Mouse (Mus musculus): ENCODE results near the gene Prdx6. TPM values are rescaled to one million over a fixed set of nuclear protein-coding genes. Genes with fewer than 3 reads are reported as not detected.

Gene Prdx6
- 100 to 1,000 TPM; 240 to 766 (median 475) TPM for total RNA-seq (2022)

DNA sequence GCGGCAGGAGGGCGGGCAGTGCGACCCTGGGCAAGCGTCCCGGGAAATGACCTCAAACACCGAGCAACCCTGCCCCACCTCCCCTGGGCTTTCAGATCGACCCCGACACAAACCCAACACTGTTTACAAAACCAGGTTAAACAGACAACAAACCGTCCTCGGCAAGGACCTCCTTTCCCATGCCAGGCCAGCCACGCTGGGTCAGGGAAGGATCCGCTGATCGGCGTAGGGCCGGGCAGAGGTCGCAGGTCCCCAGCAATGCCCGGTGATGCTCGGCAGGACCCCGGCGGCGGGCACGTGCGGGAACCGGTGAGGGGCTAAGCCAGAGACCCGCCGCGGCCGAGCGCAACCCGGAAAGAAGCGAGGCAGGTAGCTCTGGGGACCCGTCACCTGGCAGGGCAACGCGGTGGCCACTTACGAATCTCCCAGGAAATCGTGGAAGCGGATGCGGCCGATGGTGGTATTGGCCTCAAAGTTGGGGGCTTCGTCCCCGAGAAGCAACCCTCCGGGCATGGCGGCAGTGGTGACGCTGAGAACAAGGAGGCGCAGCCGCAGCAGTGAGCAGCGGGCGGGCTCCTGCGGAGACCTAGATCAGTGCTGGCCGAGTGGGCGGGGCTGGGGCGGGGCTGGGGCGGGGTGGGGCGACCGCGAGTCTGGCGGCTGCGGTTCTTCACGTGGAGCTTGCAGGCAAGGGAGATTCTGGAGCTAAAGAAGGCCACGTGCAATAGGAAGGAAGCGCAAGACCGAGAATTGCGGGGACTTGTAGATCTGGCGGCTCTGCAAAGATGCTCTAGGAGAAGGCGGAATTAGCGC, at the start of gene Prdx6:
TSS of gene Prdx6 (minus strand) at position 616 of the 813 bp plus-strand sequence.
- peak; percentile 72 for DNase-seq

DNA sequence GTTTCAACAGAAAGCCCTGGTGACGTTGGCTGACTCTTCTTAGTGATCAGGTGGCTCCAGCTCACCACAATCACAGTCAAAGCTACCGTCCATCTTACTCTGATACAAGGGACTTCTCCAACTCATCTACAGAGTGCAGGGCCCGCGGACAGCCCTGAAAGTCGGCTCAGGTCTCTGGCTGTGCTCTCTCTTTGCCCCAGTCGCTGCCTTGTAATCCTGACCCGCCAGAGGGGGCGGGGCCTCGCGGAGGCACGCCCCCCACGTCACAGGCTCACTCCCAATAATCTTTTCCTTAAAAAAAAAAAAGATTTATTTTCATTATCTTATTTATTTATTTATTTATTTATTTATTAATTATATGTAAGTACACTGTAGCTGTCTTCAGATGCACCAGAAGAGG, 37.2 kb upstream of the Prdx6 start:
- no peak for DNase-seq

GRCm38 (mm10) chr1:161286726-161287310, 35.8 kb upstream of the Prdx6 start:
- peak; percentile 20 for DNase-seq

GRCm38 (mm10) chr1:161281054-161281688, 30.2 kb upstream of the Prdx6 start:
- DNase-seq = no peak

DNA sequence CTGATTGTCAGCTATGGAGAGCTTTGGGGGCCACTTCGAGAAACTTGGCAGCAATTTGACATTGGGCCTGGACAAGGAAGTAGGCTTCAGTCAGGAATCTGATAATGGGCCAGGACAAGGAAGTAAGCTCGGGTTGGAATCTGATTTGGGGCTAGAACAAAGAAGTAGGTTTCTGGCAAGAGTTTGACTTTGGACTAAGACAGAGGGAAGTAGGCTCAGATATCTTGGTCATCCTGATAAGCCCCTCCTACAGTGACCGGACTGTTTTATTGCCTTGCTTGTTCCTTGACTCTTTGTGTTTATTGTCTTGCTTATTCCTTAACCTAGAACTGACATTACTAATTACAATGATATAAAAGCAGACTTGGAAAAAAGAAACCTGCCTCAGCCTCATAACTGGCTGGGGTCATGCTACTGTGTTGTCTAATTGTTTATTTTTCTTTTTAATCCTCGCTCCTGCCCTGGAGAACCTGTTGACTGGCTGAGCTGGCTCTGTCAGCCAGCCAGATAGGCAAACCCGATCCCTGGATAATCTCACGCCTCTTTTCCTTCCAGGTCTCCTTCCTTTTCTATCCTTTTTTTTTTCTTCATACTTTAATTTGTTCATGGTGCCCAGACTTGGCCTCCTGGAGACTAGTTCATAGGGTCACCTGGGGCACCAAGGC, 28.4 kb upstream of the Prdx6 start:
- DNase-seq = no peak

DNA sequence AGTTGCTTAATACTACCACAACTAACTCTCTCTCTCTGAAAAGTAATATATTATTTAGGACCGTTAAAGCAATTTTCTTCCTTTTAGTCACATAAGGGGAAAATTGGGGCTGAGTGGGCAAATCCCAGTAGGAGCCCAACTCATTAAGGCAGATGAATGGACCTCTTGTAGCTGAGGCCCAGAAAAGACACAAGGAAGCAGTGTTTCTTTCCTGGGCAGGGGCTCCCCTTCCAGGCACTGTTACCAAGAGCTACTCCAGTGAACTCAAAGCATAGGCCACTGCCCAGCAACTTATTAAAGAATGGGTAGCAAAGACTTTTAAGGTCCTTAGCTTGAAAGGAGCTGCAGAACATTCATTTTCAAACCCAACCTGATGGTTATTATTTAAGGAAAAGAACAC, 22.5 kb upstream of the Prdx6 start:
- no peak for DNase-seq

GRCm38 (mm10) chr1:161271461-161271810, 20.4 kb upstream of the Prdx6 start:
- no peak for DNase-seq

DNA sequence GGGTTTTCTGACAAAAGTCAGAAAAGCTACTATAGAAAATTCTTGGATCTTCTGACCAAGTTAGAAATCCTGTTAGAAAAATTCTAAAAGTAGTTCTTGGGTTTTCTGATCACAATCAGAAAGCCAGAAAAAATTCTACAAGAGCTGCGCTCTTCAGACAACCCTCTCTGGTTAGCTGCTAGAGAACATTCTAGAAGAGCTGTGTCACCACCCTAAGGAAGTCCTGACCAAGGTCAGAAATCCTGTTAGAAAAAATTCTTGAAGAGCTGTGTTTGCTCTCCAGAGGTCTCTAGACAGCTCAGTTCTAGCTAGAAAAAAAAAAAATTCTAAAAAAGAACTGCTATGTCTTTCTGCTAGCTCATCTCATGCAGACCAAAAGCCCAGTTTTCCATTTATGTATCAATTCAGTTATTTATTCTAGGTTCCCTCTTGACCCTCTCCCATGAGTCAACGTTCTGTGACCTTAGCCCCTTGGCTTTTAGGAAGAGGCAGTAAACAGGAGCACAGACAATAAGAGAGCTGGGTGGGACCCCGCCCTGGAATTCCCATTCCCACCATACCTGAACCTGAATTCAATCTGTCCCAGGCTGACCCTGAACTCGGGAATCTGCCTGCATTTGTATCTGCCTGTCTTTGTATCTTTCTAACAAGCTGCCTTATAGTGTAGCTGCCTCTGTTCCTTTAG, 19.9 kb upstream of the Prdx6 start:
- no peak for DNase-seq

GRCm38 (mm10) chr1:161269346-161269745, 18.3 kb upstream of the Prdx6 start:
- no peak for DNase-seq

DNA sequence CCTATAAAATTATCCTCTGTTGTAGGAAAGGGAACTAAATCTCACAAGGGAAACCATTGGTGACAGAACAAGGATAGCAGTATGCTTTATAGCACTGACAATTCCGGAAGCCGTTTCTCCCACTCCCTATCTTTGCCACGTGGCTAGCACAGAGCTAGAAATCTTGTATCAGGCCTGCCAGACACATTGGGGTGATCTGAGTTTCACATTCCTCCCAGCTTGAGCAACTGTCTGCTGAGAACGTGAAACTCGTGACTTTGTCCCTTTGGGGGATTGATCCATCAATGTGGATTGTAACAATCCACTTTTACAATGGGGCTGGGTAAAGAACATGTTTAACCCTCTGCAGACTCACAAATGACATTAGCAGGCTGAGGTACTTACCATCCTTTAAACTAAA, 17.9 kb upstream of the Prdx6 start:
- DNase-seq = no peak

GRCm38 (mm10) chr1:161268116-161268515, 17.1 kb upstream of the Prdx6 start:
- DNase-seq = no peak

- DNase-seq = no peak
Observed at GRCm38 (mm10) chr1:161264961-161265360, 13.9 kb upstream of the Prdx6 start.

DNA sequence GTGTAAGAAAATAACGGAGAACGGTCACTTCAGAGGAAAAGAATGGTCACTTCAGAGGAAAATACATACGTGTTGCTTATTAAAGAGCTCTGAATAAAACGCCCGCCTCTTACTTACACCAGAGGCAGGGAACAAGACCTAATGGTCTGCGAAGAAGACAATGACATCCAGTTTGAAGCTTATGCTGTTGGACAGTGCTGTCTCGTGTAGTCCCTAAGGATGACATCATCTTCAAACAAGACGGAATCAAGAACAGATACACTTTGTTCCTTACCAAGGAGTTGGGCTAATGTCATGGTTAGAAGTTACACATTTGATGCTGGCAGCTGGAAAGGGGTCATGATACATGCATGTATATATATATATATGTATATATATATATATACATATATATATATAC, 12.6 kb upstream of the Prdx6 start:
- DNase-seq = no peak

DNA sequence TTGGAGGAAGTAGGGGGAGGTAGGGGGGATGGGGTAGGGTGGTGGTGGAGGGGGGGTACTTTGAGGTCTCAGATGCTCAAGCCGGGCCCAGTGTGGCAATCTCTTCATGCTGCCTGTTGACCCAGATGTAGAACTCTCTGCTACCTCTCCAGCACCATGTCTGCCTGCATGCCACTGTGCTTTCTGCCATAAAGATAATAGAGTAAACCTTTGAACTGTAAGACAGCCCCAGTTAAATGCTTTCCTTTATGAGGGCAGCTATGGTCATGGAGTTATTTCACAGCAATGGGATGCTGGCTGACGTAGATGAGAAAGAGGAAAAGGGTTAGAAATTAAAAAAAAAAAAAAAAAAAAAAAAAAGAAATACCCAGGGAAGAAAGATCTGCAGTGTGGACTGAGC, 11.5 kb upstream of the Prdx6 start:
- DNase-seq = no peak

DNA sequence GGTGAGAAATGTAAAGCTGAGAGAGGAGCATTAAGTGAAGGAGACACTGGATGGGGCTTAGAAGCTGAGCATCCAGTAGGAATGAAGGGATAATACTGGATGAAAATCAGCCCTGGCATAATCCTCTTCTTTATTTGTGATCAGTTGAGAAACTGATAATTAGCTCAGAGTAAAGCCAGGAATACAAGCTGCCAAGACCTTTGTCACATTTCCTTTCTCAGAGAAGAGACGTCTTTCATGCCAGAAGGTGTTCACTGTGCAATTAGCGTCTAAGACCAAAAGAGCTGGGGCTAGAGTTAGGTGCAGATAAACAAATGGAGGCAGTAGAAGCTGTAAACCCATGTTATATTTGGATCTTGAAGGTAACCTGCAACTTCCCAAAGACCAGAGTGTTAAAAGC, 9.7 kb upstream of the Prdx6 start:
- DNase-seq = no peak

- DNase-seq = no peak
Observed at GRCm38 (mm10) chr1:161259142-161259541, 8.1 kb upstream of the Prdx6 start.

GRCm38 (mm10) chr1:161258331-161258730, 7.3 kb upstream of the Prdx6 start:
- no peak for DNase-seq

DNA sequence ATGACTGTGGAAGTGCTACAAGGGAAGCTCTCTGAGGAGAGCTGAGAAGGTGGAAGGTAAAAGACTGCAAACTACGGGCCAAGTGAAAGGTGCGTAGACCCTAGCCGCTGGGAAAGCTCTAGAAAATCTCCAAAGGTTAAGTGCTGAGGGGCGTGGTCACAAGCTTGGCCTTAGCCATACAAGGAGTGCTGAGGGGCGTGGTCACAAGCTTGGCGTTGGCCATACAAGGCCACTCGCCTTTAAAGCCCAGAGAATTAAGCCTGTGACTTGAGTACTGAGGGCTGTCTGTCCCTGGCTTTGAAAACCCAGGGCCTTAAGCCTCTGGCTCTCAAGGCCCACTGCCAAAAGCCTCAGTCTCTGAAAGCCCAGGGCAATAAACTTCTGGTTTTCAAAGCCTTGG, 5.9 kb upstream of the Prdx6 start:
- no peak for DNase-seq

DNA sequence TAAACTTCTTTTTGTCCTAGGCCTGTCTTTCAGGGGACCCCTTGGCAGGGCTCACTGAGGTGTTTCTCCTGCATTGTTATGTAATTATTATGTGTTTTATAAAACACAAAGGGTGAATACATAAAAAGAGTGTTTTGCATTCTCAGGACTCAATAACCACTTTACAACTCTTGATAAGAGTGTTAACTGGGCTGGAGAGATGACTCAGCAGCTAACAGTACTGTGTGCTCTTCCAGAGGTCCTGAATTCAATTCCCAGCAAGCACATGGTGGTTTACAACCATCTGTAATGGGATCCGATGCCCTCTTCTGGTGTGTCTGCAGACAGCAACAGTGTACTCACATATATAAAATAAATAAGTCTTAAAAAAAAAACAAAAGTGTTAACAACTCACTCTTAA, 3.3 kb upstream of the Prdx6 start:
- no peak for DNase-seq

GRCm38 (mm10) chr1:161252901-161253300, 1.9 kb upstream of the Prdx6 start:
- DNase-seq = no peak

DNA sequence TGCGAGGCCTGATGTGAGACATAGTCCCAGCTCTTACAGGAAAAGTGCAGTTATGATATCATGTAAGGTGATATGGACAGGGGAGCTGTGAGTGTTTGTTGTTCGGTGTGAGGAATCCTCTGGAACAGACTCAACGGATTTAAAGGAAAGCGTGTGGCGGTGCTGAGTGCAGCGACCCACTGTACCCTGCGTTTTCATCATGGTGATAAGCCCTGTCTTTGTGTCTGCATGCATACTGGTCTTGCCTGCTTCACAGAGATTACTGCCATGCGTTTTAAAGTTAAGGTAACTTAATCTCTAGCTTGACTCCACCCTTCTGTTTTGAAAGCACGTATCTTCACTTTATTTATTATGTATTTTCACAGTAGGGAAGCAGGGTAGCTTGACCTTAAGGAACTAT, 1.3 kb upstream of the Prdx6 start:
- no peak for DNase-seq

DNA sequence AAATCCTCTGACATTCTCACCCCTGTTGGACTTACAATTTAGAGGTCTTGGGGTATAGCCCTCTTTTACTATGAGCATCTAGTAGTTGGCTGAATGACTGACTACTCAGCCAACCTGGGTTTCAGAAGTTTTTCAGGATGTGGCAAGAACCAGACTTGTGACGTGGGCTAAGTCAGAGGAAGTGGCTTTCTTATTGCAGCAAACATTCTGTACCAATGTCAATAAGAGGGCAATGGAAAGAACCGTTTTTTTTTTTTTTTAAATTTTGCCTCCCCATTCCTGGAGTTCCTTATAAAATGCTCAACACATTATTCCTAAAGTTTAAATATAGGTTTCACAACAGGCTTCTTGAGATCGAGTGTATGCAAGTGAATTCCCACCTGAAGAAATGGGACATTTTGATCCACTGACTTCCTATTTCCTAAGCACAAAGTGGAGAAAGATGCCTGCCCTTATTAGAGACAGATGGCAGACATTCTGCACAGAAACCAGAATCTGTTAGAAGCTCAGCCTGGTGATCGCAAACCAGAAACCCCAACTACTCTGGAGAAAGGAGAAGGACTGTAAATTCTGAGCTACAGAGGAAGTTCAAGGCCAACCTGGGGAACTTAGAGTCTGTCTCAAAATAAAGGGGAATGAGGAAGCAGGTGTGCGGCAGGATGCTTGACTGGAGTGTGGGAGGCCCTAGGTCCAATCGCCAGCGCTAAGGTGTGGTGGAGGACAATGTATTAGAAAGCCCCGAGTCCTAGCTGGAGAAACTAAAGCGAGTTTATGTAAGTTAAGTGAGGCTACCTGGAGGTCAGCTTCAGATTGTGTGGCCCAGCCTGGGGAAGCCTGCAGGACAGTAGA, 622 bp upstream of the Prdx6 start:
- DNase-seq = no peak

Measured in adrenal gland, adult 8-10 months (tissue).